Mouse (Mus musculus): ENCODE data around the gene Gaa.

DNA sequence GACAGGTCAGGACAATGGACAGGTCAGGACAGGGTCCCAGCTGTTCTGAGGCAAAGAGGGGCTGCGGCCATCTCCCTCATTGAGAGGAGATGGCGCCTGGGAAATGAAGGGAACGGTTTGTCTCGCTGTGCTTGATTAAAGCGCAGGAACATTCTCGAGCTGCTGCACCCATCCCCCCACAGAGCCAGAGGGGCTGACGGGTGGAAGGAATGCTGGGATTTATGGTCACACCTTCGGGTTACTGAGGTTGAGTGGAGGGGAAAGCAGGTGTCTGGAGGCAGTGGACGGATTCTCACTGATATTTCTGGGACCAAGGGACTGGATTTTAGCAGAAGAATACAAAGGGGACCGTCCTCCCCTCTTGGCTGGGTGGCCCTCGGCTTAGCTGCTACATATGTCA lies 40.2 kb downstream of the Gaa start:
- TF ChIP-seq CTCF (IDR thresholded peaks at IDR 0.05; ENCODE audit: borderline replicate concordance, control insufficient read depth, extremely low read depth, insufficient read depth, low read length, poor library complexity) (no peak), POLR2A (IDR thresholded peaks at IDR 0.05; ENCODE audit: control insufficient read depth, extremely low read depth, insufficient read depth, low read length, poor library complexity) (no peak)
